Mouse (Mus musculus): ENCODE results near the gene Mycbpap.

Mycbpap gene

DNA sequence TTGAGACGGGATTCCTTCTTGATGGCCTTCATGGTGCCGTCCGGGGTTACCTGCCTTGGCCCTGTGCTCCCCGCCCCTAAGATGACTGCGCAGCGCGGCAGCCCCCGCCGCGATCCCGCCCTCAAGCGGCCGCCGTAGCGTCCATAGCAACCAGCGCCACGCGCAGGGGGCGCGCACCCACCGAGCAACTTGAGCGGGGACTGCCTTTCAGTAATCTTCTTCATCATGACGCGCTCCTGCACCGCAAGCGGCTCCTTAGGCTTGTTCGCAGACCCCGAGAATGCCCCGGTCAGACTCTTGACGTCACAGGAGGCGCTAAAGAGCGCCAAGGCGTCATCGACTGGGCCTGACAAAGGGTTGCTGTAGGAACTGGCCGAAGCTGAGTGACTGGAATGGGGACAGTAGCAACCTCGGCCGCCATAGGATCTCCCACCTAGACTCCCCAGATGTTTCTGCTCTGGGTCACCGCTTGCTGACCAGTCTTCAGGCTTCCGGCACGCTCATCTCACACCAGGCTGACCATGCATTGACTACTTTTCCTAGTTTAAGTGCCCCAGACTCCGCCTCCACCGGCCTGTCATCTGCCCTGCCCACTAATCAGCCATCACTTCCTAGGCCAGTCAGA is at the start of gene Mycbpap:
Gene Mycbpap, minus strand, starts transcription at position 524 of the 625 bp plus-strand sequence.
- DNase-seq = peak; percentile 78

DNA sequence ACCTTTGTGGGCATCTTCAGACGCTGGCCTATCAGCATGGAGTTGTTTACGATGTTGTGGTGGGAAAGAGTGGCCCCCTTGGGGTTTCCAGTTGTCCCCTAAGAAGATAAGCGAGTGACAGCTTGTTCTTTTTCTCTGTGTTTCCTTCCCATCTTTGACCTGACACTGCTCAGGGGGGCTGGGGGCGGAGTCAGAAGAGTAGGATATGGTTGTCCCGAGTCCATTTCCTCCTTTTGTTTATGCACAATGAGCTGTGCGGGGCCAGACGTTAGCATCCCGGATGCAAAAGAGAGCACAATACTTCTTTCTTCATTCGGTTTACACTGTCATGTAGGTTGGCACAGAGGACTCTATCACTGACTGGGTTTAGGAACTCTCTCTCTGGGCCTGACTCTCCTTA is 49.1 kb upstream of the Mycbpap start:
- DNase-seq = peak; percentile 77

GRCm38 (mm10) chr11:94567326-94567725 is 45.8 kb upstream of the Mycbpap start:
- no peak for DNase-seq

GRCm38 (mm10) chr11:94566534-94566933 is 45.0 kb upstream of the Mycbpap start:
- no peak for DNase-seq

DNA sequence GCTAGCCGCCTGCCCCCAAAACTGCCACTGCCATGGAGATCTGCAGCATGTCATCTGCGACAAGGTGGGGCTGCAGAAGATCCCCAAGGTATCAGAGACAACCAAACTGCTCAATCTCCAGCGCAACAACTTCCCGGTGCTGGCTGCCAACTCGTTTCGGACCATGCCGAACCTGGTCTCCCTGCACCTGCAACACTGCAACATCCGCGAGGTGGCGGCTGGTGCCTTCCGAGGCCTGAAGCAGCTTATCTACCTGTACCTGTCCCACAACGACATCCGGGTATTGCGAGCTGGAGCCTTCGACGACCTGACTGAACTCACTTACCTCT is 43.6 kb upstream of the Mycbpap start:
- DNase-seq = no peak

GRCm38 (mm10) chr11:94564437-94565150 is 43.1 kb upstream of the Mycbpap start, which contains the start of gene Chad:
Gene Chad, plus strand, starts transcription at chr11:94565047.
- peak; percentile 69 for DNase-seq

GRCm38 (mm10) chr11:94563821-94564220 is 42.3 kb upstream of the Mycbpap start:
- DNase-seq = no peak

DNA sequence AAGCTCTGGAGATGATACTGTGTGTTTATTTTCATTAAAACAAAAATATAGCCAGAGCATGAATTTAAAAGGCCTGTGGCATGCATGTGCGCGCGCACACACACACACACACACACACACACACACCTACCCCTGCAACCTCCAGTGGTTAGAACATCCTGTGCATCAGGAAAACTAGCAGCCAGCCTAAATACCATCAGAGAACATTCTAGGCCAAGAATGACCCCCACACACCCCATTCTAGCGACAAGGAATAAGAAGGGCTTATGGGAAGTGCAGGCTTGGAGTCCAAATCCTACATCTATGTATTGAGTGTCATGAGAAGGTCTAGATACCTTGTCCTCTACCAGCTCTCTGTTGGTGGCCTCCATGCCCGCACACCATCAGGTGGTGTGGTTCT is 41.8 kb upstream of the Mycbpap start:
- no peak for DNase-seq

DNA sequence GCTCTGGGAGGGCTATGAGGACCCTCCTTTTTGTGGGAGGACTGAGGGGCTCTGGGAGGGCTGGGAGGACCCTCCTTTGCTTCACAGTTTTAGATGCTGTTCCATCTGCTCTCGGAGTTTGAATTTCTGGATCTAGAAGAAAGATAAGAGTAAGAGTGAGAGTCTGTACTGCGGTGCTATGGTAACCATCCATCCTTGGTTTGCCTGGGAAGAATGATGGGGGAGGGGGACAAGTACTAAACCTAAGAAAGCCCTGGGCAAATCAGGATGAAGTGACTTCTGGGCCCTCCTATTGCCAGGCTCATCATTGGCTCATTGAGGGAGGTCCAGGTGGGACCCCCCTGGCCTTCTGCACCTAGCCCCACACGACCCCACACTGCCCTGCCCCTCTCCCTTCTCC is 36.7 kb upstream of the Mycbpap start:
- no peak for DNase-seq

GRCm38 (mm10) chr11:94550442-94550744 is 28.9 kb upstream of the Mycbpap start:
- no peak for DNase-seq

- no peak for DNase-seq
Observed at GRCm38 (mm10) chr11:94549691-94550441, 28.3 kb upstream of the Mycbpap start.

GRCm38 (mm10) chr11:94548888-94549690 is 27.5 kb upstream of the Mycbpap start, which contains the start of gene Rsad1:
Gene Rsad1, minus strand, starts transcription at chr11:94549255.
- peak; percentile 95 for DNase-seq

DNA sequence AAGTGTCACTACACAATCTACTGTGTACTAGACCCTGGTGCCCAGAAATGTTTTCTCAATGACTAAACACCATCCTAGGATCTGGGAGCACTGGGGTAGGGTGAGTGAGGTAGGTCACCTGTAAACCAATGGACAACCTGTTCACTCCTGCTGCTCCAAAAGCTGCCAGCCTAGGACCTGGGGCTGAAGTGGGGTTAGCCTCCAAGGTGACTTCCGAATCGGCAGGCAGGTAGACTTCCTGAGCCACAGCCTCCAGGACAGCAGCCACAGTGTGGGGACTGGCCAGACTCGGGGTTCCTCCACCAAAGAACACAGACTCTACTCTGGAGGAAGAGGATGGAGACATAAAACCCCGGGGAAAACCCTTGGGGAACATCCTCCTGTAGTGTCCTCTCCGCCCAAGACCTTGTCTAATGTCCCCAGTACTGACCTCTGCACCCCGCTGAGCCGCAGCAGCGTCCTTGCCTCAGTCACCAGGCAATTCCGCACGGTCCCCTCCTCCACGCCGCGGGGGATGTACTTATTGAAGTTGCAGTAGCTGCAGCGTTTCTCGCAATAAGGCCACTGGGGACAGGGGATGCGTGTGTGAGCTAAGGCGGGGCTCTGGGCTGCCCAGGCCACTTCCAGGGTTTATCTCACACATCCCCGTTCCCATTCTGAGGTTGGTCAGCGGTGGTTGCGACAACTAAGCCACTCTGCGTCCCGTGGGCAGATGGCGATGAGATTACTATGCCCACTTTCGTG is 26.7 kb upstream of the Mycbpap start:
- peak; percentile 53 for DNase-seq

- no peak for DNase-seq
Observed at GRCm38 (mm10) chr11:94547271-94547670, 25.7 kb upstream of the Mycbpap start.

DNA sequence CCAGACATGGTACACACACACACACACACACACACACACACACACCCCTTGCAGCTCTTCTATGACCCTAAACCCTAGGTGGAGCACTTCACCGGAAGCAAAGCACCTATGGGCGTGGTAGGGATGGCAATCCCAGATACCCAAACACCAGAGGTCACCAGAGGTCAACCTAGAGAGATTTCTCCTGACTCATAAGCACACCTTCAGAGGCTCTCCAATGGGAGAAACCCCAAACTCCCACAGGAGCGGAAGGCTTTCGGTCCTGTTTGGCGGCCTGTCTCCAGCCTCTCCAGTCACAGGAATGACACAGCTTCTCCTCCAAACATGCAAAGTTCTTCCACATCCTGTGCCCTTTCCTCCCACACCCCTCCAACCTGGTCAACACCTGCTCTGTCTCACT is 24.8 kb upstream of the Mycbpap start:
- DNase-seq = no peak

- no peak for DNase-seq
Observed at GRCm38 (mm10) chr11:94544422-94544821, 22.9 kb upstream of the Mycbpap start.

DNA sequence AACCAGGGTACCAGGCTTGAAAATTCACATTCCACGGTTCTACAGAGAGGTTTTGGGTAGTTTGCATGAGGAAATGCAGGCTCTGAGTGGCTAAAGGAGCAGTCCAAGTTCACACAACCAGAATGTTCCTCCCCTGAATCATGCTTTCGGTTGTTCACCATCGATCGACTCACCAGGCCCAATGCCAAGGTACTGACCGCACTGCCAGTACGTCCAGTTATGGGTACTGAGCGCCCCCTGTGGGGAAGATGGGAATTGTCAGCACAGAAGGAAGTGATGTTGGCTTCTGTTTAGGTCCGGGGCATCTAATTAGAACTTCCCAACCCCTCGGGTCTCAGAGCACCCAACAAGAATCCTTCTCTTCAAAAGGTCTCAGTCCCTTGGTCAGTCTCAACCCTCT is 22.4 kb upstream of the Mycbpap start:
- peak; percentile 94 for DNase-seq

- no peak for DNase-seq
Observed at GRCm38 (mm10) chr11:94543344-94543743, 21.8 kb upstream of the Mycbpap start.

DNA sequence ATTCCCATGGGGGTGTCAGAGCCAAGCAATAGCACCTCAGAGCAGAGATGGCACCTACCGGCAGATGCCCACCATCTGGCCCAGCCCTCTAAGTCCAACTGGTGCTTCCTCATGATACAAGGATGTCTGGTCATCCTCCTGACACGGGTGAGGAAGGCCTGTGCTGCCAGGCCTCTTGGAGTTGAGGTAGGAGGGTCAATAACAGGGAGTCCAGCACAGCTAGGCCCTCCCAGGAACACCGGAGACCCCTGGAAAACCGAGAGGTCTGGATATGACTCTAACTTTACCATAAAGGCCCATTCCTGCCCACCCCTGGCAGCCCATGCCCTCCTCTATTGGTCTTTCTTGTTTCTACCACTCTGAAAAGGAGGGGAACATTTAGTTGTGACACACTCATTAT is 20.9 kb upstream of the Mycbpap start:
- no peak for DNase-seq

DNA sequence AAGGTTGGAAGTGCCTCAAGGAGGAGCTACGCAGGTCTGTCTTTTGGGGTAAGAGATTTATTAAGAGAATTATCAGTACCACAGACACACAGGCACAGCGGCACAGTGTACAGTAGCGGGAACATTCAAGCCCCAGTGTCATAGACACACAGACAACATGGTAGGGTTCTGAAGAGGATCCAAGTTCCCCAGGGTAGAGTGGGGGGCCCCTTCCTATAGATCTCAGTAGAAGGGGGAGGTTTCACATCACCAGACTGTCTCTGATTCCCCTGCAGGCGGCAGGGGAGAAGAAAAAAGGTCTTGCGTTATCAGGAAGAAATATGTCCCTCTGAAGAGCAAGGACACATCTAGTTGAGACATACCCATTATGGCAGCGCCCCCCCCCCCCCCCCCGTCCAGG is 18.2 kb upstream of the Mycbpap start:
- DNase-seq = no peak

DNA sequence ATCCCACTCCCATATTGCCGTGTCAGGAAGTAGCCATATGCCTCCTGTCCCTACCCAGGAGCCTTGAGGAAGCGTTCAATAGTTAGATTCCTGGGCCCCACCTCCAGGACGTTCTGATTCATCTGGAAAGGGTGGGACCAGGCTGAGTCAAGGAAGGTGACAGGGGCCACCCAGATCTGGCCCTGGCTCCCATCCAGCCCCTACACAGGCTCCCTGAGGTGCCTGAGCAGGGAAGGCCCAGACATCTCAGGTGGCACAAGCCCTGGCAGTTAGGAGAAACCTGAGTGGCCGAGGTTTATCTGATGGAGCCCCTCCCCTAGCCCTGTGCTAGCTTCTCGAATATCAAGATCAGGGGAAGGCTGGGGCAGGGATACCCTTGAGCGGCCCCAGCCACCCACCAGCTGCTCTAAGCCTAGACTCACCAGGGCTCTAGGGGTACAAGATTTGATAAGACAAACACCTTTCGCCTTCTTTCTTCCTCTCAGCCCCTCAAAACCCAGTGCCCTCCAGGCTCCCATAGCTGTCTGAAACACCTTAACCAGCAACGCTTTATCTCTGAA is 17.3 kb upstream of the Mycbpap start:
- no peak for DNase-seq

DNA sequence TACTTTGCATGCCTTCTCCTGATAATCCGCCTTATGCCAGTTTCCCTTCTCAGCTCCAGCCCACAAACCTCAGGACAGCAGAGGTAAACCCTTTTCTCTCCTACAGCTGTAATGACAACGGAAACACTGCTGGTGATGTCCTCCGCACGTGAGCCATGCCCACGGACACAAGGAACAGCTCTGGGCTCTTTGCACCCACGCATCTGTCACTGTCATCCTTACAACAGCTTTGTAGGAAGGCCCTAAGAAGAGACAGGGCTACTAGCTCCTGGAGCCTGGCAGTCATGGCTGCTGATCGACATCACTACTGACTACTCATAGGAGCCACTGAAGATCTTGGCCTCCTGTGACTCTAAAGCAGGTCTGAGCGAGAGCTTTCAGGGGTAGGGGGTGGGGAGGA is 11.6 kb upstream of the Mycbpap start:
- DNase-seq = no peak

Measured in kidney, postnatal 14 days (tissue).